Mouse (Mus musculus): ENCODE measurements around the gene Tln2.

Tln2 gene

GRCm38 (mm10) chr9:67559603-67560002 is at the start of gene Tln2:
Gene Tln2 (minus strand): TSS chr9:67559703.
- no peak for DNase-seq (ENCODE audit: extremely low read depth, low read depth)

GRCm38 (mm10) chr9:67609226-67609625 is 49.7 kb upstream of the Tln2 start:
- DNase-seq (ENCODE audit: extremely low read depth, low read depth): no peak

- DNase-seq (ENCODE audit: extremely low read depth, low read depth): no peak
Measured at GRCm38 (mm10) chr9:67607786-67608366, 48.4 kb upstream of the Tln2 start.

GRCm38 (mm10) chr9:67607268-67607667 is 47.8 kb upstream of the Tln2 start:
- DNase-seq (ENCODE audit: extremely low read depth, low read depth): no peak

GRCm38 (mm10) chr9:67605867-67606435 is 46.4 kb upstream of the Tln2 start:
- no peak for DNase-seq (ENCODE audit: extremely low read depth, low read depth)

- no peak for DNase-seq (ENCODE audit: extremely low read depth, low read depth)
Measured at GRCm38 (mm10) chr9:67604940-67605339, 45.4 kb upstream of the Tln2 start.

GRCm38 (mm10) chr9:67602347-67602746 is 42.8 kb upstream of the Tln2 start:
- no peak for DNase-seq (ENCODE audit: extremely low read depth, low read depth)

- no peak for DNase-seq (ENCODE audit: extremely low read depth, low read depth)
Measured at GRCm38 (mm10) chr9:67595221-67595620, 35.7 kb upstream of the Tln2 start.

- DNase-seq (ENCODE audit: extremely low read depth, low read depth): no peak
Measured at GRCm38 (mm10) chr9:67593469-67594141, 34.1 kb upstream of the Tln2 start.

- DNase-seq (ENCODE audit: extremely low read depth, low read depth): no peak
Measured at GRCm38 (mm10) chr9:67592726-67593125, 33.2 kb upstream of the Tln2 start.

- DNase-seq (ENCODE audit: extremely low read depth, low read depth): no peak
Measured at GRCm38 (mm10) chr9:67587111-67587510, 27.6 kb upstream of the Tln2 start.

GRCm38 (mm10) chr9:67586489-67586888 is 27.0 kb upstream of the Tln2 start:
- no peak for DNase-seq (ENCODE audit: extremely low read depth, low read depth)

- no peak for DNase-seq (ENCODE audit: extremely low read depth, low read depth)
Measured at GRCm38 (mm10) chr9:67584871-67585270, 25.4 kb upstream of the Tln2 start.

GRCm38 (mm10) chr9:67581581-67582280 is 22.2 kb upstream of the Tln2 start:
- DNase-seq (ENCODE audit: extremely low read depth, low read depth): no peak

- no peak for DNase-seq (ENCODE audit: extremely low read depth, low read depth)
Measured at GRCm38 (mm10) chr9:67579541-67579940, 20.0 kb upstream of the Tln2 start.

- DNase-seq (ENCODE audit: extremely low read depth, low read depth): no peak
Measured at GRCm38 (mm10) chr9:67574721-67575248, 15.3 kb upstream of the Tln2 start.

GRCm38 (mm10) chr9:67573683-67573979 is 14.1 kb upstream of the Tln2 start:
- DNase-seq (ENCODE audit: extremely low read depth, low read depth): no peak

- no peak for DNase-seq (ENCODE audit: extremely low read depth, low read depth)
Measured at GRCm38 (mm10) chr9:67572790-67573682, 13.5 kb upstream of the Tln2 start.

- DNase-seq (ENCODE audit: extremely low read depth, low read depth): no peak
Measured at GRCm38 (mm10) chr9:67565801-67566258, 6.3 kb upstream of the Tln2 start.

- DNase-seq (ENCODE audit: extremely low read depth, low read depth): no peak
Measured at GRCm38 (mm10) chr9:67549811-67550501, 9.5 kb downstream of the Tln2 start.

- DNase-seq (ENCODE audit: extremely low read depth, low read depth): no peak
Measured at GRCm38 (mm10) chr9:67549332-67549731, 10.2 kb downstream of the Tln2 start.
